Mouse (Mus musculus): ENCODE results near the gene Cryge.
"Not testable (repeated sequence)": the region's sequence is repeated elsewhere in the genome, so short reads cannot be mapped to it uniquely, and the experiment has no call there.

Gene Cryge

DNA sequence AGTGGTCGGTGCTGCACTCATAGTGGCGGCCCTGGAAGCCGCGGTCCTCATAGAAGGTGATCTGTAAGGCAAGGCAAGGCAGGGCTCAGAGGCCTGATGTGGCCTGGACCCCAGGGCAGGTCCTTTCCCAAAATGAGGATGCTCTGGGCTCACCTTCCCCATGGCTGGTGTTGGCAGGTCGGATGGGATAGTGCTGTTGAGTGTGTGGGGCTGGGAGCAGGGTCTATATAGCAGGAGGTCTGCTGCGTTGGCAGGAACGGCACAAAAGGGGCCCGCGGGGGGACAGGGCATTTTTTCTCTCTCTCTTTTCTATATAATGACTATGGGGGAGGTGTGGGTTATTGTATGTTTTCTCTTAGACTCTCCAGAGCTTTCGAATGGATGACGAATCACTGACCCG, at the start of gene Cryge:
TSS of gene Cryge (minus strand) at position 198 of the 400 bp plus-strand sequence.
- not testable (repeated sequence) for DNase-seq (ENCODE audit: low spot score)

DNA sequence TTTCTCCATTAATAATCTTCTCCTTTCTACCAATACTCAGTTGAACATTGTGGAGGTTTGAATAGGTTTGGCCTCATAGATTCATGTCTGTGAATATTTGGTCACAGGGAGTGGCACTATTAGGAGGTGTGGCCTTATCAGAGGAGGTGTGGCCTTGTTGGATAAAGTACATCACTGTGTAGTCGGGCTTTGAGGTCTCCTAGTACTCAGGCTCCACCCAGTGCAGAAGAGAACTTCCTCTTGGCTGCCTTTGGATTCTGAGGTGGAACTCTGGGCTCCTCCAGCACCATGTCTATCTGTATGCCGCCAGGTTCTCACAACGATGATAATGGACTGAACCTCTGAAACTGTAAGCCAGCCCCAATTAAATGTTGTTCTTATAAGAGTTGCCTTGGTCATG, 46.0 kb upstream of the Cryge start:
- DNase-seq (ENCODE audit: low spot score), result no peak

- DNase-seq (ENCODE audit: low spot score), result no peak
Observed at GRCm38 (mm10) chr1:65091566-65091965, 40.6 kb upstream of the Cryge start.

DNA sequence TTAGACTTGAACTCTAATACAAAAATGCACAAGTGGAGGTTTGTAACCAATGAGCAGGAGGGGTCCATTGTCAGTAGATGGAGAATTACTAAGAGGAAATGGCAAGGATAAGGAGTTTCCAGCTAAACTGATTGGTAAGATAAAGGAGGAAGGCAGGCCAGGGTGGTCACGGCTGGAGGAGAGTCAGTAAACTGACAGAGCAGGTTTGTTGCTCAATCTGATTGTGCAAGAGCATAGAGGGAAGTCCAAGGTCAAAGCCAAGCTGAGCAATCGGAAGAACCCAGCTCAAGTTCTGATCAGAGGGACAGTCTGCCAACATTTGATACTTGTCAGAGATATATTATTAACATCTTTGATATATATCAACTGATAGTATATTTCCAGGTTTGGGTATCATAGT, 39.4 kb upstream of the Cryge start:
- no peak for DNase-seq (ENCODE audit: low spot score)

DNA sequence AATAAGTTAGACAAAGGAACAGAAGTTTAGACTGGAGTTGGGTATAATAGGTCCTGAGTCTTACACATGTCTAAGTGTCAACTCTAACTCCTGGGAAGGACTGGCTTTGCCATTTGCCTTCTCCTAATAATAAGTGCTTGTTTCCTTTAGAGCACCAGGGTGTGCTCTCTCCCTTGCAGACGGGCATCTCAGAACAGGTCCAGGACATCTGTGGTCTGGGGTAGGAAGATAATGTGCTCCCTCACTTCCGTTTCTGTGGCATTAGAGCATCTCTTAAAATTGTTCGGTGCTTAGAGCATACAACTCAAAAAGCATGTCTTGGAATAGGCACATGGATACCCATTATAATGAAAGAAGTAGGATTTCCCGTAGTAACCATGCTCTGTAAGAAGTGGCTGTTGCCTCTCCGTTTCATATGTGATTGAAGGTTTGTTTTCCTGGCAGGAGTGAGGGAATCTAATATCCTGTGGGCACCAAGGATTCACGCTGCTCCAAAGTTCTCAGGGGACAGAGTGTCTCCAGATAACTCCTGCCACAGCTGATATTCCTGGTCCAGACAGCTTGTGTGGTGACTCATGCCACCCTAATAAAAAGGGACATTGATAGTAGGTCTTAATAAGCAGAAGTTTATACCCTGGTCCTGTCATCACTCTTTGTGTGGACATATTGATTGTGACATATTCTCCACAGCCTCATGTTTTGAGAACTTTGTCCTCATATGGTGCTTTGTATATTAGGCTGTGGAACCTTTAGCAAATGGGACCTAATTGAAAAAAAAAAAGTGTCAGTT, 37.8 kb upstream of the Cryge start:
- no peak for DNase-seq (ENCODE audit: low spot score)

DNA sequence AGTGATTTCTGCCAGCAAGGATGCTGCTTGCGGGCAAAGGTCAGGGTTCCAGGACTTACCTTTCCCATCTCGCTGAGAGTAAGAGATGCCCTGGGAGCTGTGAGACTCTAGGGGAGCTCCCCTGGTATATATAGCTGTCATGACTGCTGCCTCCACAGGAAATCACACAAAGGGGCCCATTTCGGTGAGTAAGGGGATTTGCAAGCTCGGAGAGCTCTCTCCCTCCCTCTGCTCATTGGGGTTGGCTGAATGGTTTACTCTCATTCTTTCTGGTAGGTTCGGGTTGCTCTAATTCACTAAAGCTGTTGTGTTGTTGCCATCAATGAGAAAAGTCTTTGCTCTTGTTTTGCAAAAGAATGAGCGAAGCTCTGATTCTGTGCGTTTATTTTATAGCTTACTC, 31.2 kb upstream of the Cryge start, which contains the start of gene Crygb:
TSS of gene Crygb (minus strand) at position 101 of the 400 bp plus-strand sequence.
- peak; percentile 7 for DNase-seq (ENCODE audit: low spot score)

GRCm38 (mm10) chr1:65075607-65076006, 24.7 kb upstream of the Cryge start:
- DNase-seq (ENCODE audit: low spot score), result no peak

- DNase-seq (ENCODE audit: low spot score), result no peak
Observed at GRCm38 (mm10) chr1:65073589-65073988, 22.6 kb upstream of the Cryge start, which contains the start of gene Crygc. TSS of gene Crygc (minus strand) at chr1:65073689.

- DNase-seq (ENCODE audit: low spot score), result no peak
Observed at GRCm38 (mm10) chr1:65067842-65068241, 16.9 kb upstream of the Cryge start.

GRCm38 (mm10) chr1:65064201-65064600, 13.3 kb upstream of the Cryge start:
- DNase-seq (ENCODE audit: low spot score), result no peak

- no peak for DNase-seq (ENCODE audit: low spot score)
Observed at GRCm38 (mm10) chr1:65063352-65063751, 12.4 kb upstream of the Cryge start, which contains the start of gene Crygd. TSS of gene Crygd (minus strand) at chr1:65063452.

DNA sequence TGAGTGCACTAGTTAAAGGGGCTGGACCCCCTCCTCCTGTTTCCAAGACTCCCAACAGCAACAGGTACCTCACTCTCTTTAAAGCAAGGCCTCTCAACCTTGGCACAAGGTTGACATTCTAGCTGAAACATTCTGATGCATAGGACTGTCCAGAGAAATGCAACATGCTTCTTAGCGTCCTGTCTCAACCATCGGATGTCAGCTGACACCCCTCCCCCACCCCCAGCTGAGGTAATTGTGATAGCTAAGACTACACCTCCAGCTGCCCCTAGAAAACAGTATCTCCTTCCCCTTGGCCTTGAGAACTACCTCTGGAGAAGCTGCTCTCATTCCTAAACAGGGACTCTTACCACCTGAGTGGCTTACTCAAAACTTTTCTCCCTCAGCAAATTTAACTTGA, 1.2 kb upstream of the Cryge start:
- no peak for DNase-seq (ENCODE audit: low spot score)

DNA sequence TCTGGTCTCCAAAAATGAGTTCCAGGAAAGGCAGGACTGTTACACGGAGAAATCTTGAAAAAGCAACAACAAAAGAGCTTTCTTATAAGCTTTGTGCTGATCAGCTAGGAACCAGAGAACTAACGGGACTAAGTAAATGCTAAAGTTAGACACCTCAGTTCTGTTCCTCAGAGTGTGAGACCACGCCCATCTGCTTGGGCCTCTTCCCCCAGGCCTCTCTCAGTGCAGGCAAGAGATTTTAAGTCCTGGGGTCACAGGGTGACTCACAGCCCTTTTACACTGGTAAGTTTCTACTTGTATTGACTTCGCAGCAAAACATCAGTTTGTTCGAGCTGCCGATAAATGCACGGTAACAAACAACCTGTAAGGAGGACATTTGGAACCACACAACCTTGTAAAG, 747 bp upstream of the Cryge start:
- no peak for DNase-seq (ENCODE audit: low spot score)

GRCm38 (mm10) chr1:65048781-65049180, 2.2 kb downstream of the Cryge start:
- peak; percentile 39 for DNase-seq (ENCODE audit: low spot score)

- DNase-seq (ENCODE audit: low spot score), result peak; percentile 52
Observed at GRCm38 (mm10) chr1:65046401-65047109, 4.4 kb downstream of the Cryge start.

DNA sequence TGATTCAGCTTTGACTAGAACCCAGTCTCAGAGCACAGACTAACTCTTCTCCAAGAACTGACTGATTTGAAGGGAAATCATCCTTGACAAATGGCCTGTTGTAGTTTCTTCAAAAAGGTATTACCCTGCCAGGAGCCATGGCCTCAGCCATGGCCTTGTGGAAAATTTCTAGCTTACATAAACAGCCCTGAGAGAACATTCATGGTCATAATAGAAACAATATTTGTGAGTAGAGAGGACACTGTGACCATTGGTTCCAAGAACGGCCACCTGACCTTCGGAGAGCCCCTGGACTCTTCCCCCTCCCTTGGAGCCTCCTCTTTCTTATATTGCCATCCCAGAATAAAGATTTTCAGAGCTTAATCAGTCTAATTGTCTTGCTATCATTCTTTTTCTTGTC, 7.5 kb downstream of the Cryge start:
- no peak for DNase-seq (ENCODE audit: low spot score)

DNA sequence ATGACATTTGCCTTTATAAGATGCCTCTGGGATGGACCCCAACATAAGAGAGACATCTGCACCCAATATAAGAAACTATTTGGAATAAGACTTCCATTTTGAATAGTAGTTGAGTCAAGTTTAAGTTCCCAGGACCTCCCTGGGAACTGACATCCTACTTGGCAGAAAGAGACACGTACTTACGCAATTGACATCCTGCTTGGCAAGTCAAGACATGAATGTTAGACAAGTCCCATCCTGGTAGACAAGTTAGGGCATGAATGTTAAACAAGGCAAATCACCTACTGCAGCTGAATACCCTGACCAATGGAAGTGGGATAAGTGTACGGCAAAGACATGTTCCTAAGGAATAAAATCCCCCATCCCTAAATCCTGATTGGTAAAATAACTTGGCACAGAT, 9.1 kb downstream of the Cryge start:
- no peak for DNase-seq (ENCODE audit: low spot score)

DNA sequence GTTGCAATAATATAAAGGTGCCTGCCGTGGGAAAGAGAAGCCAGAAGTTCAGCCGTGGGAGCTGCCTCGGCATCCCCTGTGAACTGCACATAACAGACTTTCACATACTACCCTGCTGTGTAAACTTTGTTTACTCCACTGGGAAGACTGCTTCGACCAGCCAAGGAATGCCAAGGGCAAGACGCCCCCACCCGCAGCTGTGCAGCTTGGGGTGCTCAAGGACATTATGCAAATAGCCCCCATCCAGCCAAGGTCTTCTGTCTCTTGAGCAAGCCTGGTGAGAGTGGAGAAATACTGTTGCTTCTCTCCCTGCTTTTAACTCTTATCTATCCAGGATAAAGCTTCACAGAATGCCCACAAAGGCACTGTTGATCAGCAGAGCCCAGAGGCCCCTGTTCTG, 10.1 kb downstream of the Cryge start:
- no peak for DNase-seq (ENCODE audit: low spot score)

- no peak for DNase-seq (ENCODE audit: low spot score)
Observed at GRCm38 (mm10) chr1:65039679-65040078, 11.3 kb downstream of the Cryge start.

GRCm38 (mm10) chr1:65037542-65037941, 13.4 kb downstream of the Cryge start:
- DNase-seq (ENCODE audit: low spot score), result no peak

DNA sequence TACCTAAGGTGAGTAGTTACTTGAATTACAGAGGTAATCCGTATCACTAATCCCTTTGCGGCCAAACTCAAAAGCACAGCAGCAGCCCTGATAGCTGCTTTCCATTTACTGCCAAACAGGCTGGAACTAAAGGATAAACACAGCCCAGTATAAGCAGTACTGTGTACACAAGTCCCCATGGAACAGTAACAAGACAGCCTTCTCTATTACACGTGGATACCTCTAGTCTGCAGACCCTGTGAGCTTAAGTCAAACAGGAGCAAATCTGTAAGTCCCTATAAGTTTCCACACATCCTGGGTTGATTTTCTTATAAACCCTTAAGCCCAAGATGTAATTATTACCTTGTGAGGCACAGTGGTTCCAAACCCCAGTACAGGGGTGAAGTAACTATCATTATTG, 15.4 kb downstream of the Cryge start:
- DNase-seq (ENCODE audit: low spot score), result no peak

GRCm38 (mm10) chr1:65032641-65033040, 18.3 kb downstream of the Cryge start, which contains the start of gene Akr1cl:
TSS of gene Akr1cl (minus strand) at chr1:65032759.
- DNase-seq (ENCODE audit: low spot score), result no peak

DNA sequence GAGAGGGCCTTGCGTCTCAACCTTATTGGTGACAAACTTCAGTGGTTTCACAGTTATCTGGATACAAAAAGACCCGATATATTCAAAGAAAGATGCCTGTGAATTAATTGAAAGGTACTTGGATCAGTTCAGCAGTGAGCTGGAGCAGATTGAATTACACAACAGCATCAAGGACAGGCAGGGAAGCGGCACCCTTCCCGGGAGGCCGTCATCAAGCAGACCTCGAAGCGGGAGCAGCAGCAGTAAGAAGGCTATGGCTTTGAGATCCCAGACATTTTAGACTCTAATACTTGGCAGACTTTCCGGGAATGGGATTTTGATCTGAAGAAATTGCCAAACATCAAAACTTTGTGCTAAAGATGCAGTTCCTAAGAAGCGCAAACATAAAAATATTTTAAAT, 22.7 kb downstream of the Cryge start:
- no peak for DNase-seq (ENCODE audit: low spot score)
